Mouse (Mus musculus) kidney, embryonic 16.5 days (tissue): ENCODE measurements at regions not wholly inside any gene's neighbourhood (a gene's known extent, or its start where the extent isn't known, plus 50 kb on each side); places are given as distances from the start of the nearest gene placed in this dataset.

Source experiments
- ATAC-seq: fragments of 200-750 bp; cut with Nextera tagmentation; 2 replicates; pipeline ENCODE4 v1.8.0; 2017; ENCODE audit warnings: moderate TSS enrichment; ENCODE audit not compliant: low FRiP score, low TSS enrichment
- H3K27ac ChIP-seq: fragments of 300-500 bp; sonication (generic); 2 replicates; pipeline ENCODE4 v1.5.1; 2014; ENCODE audit warnings: low read length
- H3K27me3 ChIP-seq: fragments of 300-500 bp; sonication (generic); 2 replicates; pipeline ENCODE4 v1.6.1; 2014; ENCODE audit warnings: low read length, control low read depth, mixed read lengths; ENCODE audit not compliant: insufficient read depth
- H3K36me3 ChIP-seq: fragments of 300-500 bp; sonication (generic); 2 replicates; pipeline ENCODE4 v1.6.1; 2014; ENCODE audit warnings: low read length, control low read depth, mixed read lengths; ENCODE audit not compliant: insufficient read depth
- H3K4me1 ChIP-seq: fragments of 300-500 bp; sonication (generic); 2 replicates; pipeline ENCODE4 v1.6.1; 2014; ENCODE audit warnings: low read length, control low read depth, mixed read lengths; ENCODE audit not compliant: insufficient read depth
- H3K4me2 ChIP-seq: fragments of 300-500 bp; sonication (generic); replicated peaks from 2 replicates; pipeline ENCODE4 v1.6.1; 2014; ENCODE audit warnings: low read depth, low read length
- H3K4me3 ChIP-seq: fragments of 300-500 bp; sonication (generic); 2 replicates; pipeline ENCODE4 v1.5.1; 2014; ENCODE audit warnings: mild to moderate bottlenecking, low read length
- H3K9ac ChIP-seq: fragments of 300-500 bp; sonication (generic); replicated peaks from 2 replicates; pipeline ENCODE4 v1.6.1; 2014; ENCODE audit warnings: low read length
- H3K9me3 ChIP-seq: fragments of 300-500 bp; sonication (generic); 2 replicates; pipeline ENCODE4 v1.6.1; 2016; ENCODE audit warnings: low read length, control low read depth
- WGBS: fragments of 180-500 bp; shearing (Covaris S2); extraction: QIAGEN DNeasy Blood & Tissue Kit; methylation state at CpG from one replicate; pipeline ENCODE4 v1.1.7; 2014; 5-methylcytosine and 5-hydroxymethylcytosine counted together

DNA sequence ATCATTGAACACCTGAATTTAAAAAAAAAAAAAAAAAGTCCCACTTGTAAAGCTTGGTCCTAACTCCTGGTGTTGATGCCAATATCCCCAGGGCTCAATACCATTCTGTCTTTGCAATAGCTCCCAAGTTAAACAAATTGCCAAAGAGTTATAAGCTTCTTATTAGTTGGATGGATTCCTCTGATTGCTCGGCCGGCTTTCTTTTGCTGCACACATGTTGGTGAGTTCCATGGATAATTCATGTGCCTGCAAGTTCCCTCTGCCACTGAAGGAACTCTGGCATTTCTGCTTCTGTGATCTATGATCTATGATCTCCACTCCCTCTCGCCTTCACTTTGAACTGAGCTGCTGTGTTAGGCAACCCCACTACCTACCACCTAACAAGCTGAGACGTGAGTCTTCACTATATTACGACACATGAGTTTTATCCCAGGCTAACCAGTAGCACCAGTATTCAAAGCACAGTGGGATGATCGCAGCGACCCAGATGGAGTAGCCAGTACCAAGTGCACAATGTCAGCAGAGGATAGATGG lies 393.6 kb upstream of the 4930412O13Rik start:
- H3K4me1 ChIP-seq = no peaks in the 10 kb centered on the region
- no peak overlapping the region for H3K4me2 ChIP-seq
- no peaks in the 10 kb centered on the region for H3K27me3 ChIP-seq
- no peak for ATAC-seq
- no peak overlapping the region for H3K9ac ChIP-seq
- H3K4me3 ChIP-seq = no peak overlapping the region
- H3K9me3 ChIP-seq = no peaks in the 10 kb centered on the region
- H3K36me3 ChIP-seq = no peaks in the 10 kb centered on the region
- 78% methylated on average over 7 of the region's 7 CpGs for WGBS
- no peak overlapping the region for H3K27ac ChIP-seq

DNA sequence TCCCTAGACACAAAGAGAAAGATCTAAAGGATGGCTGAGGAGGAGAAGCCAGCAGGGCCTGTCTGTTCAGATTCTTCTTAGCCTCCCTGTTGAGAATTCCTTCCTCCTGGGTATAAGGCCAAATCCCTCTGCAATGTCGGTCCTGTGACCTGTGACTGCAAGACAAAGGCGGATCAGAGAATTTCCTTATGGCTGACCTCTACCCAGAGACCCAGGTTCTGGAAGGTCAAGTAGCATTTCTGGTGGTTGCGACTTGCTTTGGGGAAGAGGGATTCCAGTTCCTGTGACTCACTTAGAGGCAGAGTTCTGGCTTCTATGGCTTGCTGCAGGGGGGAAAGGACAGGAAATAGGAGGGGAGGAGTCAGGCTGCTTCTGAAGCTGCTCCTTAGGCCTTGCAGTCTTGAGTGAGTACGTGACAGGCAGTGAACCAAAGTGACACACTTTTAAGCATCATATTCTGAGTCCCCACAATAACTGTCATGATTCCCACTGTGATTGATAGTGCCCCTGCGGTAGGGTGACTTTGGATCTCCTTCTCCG lies 387.4 kb upstream of the 4930412O13Rik start:
- Histone ChIP-seq H3K27ac (no peak overlapping the region), H3K4me1 (no peaks in the 10 kb centered on the region), H3K9me3 (no peaks in the 10 kb centered on the region), H3K9ac (no peak overlapping the region), H3K4me3 (no peak overlapping the region), H3K4me2 (no peak overlapping the region), H3K36me3 (no peaks in the 10 kb centered on the region), H3K27me3 (no peaks in the 10 kb centered on the region)
- WGBS = 37% methylated on average over 6 of the region's 6 CpGs
- ATAC-seq = no peak

DNA sequence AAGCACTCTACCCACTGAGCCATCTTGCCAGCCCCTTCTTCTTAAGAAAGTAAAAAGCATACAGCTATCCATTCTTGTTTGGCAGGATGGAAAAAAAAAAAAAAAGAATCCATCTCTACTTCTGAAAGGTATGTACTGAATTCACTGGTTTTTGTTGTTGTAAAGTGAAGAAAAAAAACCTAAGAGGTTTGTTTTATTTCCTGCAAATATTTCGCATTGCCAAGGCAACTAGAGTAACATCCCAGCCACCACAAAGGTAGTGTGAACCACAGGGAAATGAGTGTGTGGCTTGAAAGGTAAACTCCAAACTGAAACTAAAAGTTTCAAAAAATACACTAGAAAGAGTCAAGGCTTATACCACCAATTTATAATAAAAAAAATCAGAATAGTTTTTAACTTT lies 361.0 kb upstream of the 4930412O13Rik start:
- Histone ChIP-seq H3K9me3 (no peaks in the 10 kb centered on the region), H3K9ac (no peak overlapping the region), H3K27ac (no peak overlapping the region), H3K36me3 (no peaks in the 10 kb centered on the region), H3K4me1 (peaks cover 3% of the 10 kb centered on the region; the same call in 1 of the 2 replicates), H3K4me2 (no peak overlapping the region), H3K4me3 (no peak overlapping the region), H3K27me3 (no peaks in the 10 kb centered on the region)
- WGBS = 88% methylated on average over 1 of the region's 1 CpGs
- no peak for ATAC-seq

DNA sequence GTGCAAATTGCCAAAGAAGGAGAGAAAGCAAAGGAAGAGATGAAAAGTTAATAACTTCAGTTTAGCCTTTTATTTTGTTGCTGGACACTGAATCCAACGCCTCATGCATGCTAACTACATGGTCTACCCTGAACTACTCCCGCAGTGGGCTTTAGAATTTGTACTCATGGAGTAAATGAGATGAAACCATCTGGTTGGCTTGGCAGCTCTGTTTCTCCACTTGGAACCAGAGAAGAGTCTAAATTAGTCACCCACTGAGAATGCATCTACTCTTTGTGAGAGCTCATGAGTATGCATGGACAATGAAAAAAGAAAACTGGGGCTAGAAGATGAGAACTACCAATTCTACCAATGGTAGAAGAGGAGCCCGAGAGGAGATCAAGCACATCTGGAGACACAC lies 355.1 kb upstream of the 4930412O13Rik start:
- H3K9ac ChIP-seq = no peak overlapping the region
- H3K36me3 ChIP-seq = no peaks in the 10 kb centered on the region
- H3K9me3 ChIP-seq = no peaks in the 10 kb centered on the region
- H3K4me1 ChIP-seq = no peaks in the 10 kb centered on the region
- no peak overlapping the region for H3K4me3 ChIP-seq
- H3K27ac ChIP-seq = no peak overlapping the region
- no peak overlapping the region for H3K4me2 ChIP-seq
- ATAC-seq = no peak
- 89% methylated on average over 3 of the region's 3 CpGs for WGBS
- H3K27me3 ChIP-seq = no peaks in the 10 kb centered on the region

DNA sequence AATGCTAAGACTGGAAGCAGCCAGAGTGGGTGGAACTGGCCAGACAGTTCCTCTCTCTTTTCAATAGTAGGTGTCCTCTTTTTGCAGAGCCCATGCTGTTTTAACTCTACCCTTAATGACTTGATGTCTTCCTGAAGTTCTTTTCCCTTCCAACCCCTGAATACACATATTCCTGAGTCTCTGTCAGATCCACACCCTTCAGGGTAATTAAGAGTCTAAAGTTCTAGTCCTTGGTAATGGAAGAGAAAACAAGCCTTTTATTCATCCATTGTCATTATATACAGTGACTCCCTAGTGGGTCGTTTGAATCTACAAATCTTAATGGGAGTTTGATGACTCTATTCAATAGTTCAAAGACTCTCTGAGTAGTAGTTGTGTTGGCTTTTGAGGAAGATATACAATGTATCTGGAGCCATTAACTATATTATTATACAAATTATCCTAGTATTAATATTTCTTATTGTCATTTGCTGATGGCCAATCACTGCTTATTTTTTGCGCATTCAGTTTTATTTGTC lies 345.9 kb upstream of the 4930412O13Rik start:
- H3K36me3 ChIP-seq = no peaks in the 10 kb centered on the region
- no peak overlapping the region for H3K4me3 ChIP-seq
- no peak overlapping the region for H3K4me2 ChIP-seq
- no peaks in the 10 kb centered on the region for H3K27me3 ChIP-seq
- no peak overlapping the region for H3K27ac ChIP-seq
- no peaks in the 10 kb centered on the region for H3K4me1 ChIP-seq
- ATAC-seq = no peak
- H3K9me3 ChIP-seq = no peaks in the 10 kb centered on the region
- 62% methylated on average over 2 of the region's 2 CpGs for WGBS
- no peak overlapping the region for H3K9ac ChIP-seq

DNA sequence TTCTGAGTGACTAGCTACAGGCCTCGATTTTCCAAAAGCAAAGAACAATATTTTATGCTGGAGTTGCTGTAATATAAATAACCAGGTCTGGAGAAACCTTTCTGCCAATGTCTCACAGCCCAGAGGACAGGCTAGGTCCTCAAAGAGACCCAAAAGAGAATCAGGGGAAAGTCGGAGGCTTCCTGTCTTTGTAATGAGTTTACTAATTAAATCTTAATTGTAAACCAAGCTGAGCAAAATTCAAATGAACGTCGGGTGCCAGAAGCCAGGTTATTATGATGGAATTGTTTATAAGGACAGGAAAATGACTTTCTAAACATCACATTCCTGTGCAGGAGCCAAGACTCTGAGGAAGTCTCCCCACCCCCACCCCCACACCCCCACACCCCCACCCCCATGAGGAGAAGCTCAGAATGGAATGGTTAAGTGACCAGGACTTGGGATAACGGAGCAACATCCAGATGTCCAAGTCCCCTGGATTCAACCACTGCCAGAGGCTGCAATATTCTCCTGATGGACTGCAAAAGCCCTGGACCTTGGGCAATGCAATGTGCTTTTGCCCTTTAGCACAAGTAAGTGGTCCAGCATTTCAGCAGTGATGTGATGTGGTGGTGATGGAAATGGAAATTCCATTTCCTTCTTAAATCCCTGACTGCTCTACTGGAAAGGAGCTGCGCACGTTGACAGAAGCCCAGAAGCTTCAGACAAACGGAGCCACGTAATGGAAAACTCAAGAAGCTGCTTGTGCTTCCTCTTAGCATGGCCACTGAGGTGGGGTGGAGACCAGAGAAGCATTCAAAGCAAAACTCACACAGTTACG lies 333.1 kb upstream of the 4930412O13Rik start:
- Histone ChIP-seq H3K9ac (no peak overlapping the region), H3K4me3 (no peak overlapping the region), H3K9me3 (no peaks in the 10 kb centered on the region), H3K4me2 (no peak overlapping the region), H3K27ac (no peak overlapping the region), H3K4me1 (no peaks in the 10 kb centered on the region), H3K36me3 (no peaks in the 10 kb centered on the region), H3K27me3 (no peaks in the 10 kb centered on the region)
- 67% methylated on average over 10 of the region's 10 CpGs for WGBS
- ATAC-seq = no peak

DNA sequence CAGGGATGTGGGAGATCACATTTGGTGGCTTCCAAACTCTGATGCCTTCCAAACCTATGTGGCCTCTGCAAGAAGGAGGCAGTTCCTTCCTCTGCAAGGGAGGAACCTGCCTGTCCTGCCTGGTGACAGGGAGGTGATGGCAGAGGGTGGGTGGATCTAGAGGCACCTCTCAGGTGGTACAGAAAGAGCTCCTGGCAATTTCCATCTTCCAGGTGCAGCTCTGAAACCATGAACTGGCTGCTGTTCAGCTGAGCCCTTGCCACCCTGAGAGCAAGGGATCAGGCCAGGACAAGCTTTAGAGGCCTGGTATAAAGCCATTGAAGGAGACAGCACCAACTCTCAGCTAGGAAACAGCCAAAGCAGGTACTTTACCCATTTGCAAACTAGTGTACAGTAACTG lies 327.7 kb upstream of the 4930412O13Rik start:
- Histone ChIP-seq H3K9me3 (no peaks in the 10 kb centered on the region), H3K9ac (no peak overlapping the region), H3K4me3 (no peak overlapping the region), H3K27me3 (no peaks in the 10 kb centered on the region), H3K4me1 (no peaks in the 10 kb centered on the region), H3K4me2 (no peak overlapping the region), H3K36me3 (no peaks in the 10 kb centered on the region), H3K27ac (no peak overlapping the region)
- no peak for ATAC-seq

DNA sequence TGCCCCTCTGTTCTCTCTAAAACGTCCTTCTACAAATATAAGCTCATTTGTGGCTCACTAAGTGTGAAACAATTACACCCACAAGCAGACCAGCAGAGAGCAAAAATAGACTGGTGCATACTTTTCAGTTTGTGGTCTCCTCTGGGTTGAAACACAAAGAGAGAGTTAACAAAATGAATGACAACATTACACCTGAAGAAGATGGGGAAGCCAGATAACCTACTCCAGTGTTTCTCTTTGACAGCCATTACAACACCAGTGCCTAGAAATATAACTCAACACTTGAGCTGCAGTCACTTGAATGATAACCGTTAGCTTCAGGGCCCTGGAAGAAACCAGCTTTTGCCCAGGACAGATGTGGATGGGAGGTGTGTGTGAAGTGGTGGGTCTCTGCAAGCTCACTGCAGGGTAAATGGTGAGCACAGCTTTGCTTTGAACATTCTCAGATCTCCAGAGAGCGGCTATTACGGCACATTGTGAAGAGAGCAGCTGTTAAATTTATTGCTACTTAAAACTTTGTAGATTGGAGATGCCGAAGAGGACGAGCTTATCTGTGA lies 316.5 kb upstream of the 4930412O13Rik start:
- Histone ChIP-seq H3K4me1 (no peaks in the 10 kb centered on the region), H3K9me3 (no peaks in the 10 kb centered on the region), H3K27ac (no peak overlapping the region), H3K4me2 (no peak overlapping the region), H3K36me3 (no peaks in the 10 kb centered on the region), H3K4me3 (no peak overlapping the region), H3K27me3 (no peaks in the 10 kb centered on the region), H3K9ac (no peak overlapping the region)
- 13% methylated on average over 6 of the region's 6 CpGs for WGBS
- ATAC-seq = no peak

DNA sequence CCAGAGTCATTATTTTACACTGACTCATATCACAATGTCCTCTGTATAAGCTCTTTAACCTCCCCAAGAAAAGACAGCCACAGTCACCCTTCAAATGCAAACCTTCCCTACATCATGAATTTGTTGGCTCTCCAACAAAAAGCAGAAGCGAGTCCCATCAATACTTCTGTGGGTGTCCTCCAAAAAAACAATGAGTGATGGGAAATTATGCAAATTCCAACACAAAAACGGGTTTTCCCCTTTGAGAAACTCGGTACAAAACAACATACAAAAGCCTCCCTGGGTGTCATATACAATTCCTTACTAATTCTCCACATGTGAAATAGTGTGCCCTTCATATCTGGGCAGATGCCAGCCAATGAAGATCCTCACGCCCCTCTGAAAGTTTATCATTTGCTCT lies 311.8 kb upstream of the 4930412O13Rik start:
- 88% methylated on average over 4 of the region's 4 CpGs for WGBS
- Histone ChIP-seq H3K9ac (no peak overlapping the region), H3K4me3 (no peak overlapping the region), H3K9me3 (no peaks in the 10 kb centered on the region), H3K4me1 (no peaks in the 10 kb centered on the region), H3K27ac (no peak overlapping the region), H3K27me3 (no peaks in the 10 kb centered on the region), H3K36me3 (no peaks in the 10 kb centered on the region), H3K4me2 (no peak overlapping the region)
- no peak for ATAC-seq

DNA sequence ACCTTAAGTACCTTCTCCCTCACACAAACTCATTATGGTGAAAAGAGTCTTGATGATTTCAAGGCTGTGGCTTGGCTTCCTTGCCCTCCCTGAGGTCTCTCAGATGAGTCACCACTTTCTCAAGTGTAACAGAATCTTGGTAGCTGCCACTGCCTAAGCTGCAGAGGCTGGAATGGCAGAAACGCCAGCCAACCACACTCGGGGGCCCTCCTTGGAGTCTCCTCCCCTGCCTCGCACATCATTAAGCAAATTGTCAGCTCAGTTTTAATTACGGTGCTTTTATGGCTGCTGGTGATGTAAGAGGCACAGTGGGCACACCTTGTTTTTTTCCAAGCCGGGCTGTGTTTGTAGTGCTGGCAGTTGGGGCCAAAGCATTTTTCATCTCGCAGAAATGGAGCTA lies 306.9 kb upstream of the 4930412O13Rik start:
- H3K4me3 ChIP-seq = no peak overlapping the region
- H3K36me3 ChIP-seq = no peaks in the 10 kb centered on the region
- ATAC-seq = peak; percentile 92
- peaks cover 13% of the 10 kb centered on the region; the same call in 1 of the 2 replicates for H3K4me1 ChIP-seq
- H3K27me3 ChIP-seq = no peaks in the 10 kb centered on the region
- H3K4me2 ChIP-seq = no peak overlapping the region
- 10% methylated on average over 6 of the region's 6 CpGs for WGBS
- no peaks in the 10 kb centered on the region for H3K9me3 ChIP-seq
- no peak overlapping the region for H3K9ac ChIP-seq
- H3K27ac ChIP-seq = 0 out of 2 replicates have a peak overlapping the region, but pooled peaks have one; percentile 16
